Mouse (Mus musculus): ENCODE results near the gene Lmna. TPM values are rescaled to one million over a fixed set of nuclear protein-coding genes. Genes with fewer than 3 reads are reported as not detected.

Lmna gene
- total RNA-seq, 1 experiment = 121 TPM

- Histone ChIP-seq H3K4me1 (ENCODE audit: control insufficient read depth in 2 of 2, insufficient read depth in 2 of 2, low read length in 2 of 2, poor library complexity in 1 of 2) (peaks cover 11 to 40% of the 10 kb centered on the region in 2 experiments; a peak in 3 of 4 replicates), H3K9ac (ENCODE audit: insufficient read depth, low read depth, low read length, poor library complexity, severe bottlenecking) (no peak overlapping the region)
- in situ Hi-C loops (cut with MboI; ENCODE audit: low sequenced_read_pairs in 2 of 2, unreplicated experiment in 2 of 2) = no loop called here
Observed at GRCm38 (mm10) chr3:88514231-88515094, 4.7 kb upstream of the Lmna start.

GRCm38 (mm10) chr3:88513546-88514115 is 3.9 kb upstream of the Lmna start:
- no peak for DNase-seq (ENCODE audit: low read depth, low spot score)
- H3K36me3 ChIP-seq (ENCODE audit: control insufficient read depth, insufficient read depth, low read length, poor library complexity, severe bottlenecking) = no peaks in the 10 kb centered on the region
- no peak for TF ChIP-seq ZC3H11A (IDR thresholded peaks at IDR 0.05; ENCODE audit: borderline replicate concordance, low read depth, low read length)
- no peak for TF ChIP-seq HCFC1 (IDR thresholded peaks at IDR 0.05; ENCODE audit: borderline replicate concordance, insufficient read depth, low read length)
- TF ChIP-seq ZNF384 (IDR thresholded peaks at IDR 0.05; ENCODE audit: low read depth, low read length) = no peak
- no peak for TF ChIP-seq MAFK (IDR thresholded peaks at IDR 0.05; ENCODE audit: insufficient read depth, low read depth, low read length)
- no peak for TF ChIP-seq CHD2 (IDR thresholded peaks at IDR 0.05; ENCODE audit: low read depth, low read length)
- H3K9ac ChIP-seq (ENCODE audit: insufficient read depth, low read depth, low read length, poor library complexity, severe bottlenecking) = no peak overlapping the region
- no peak overlapping the region for H3K27ac ChIP-seq (ENCODE audit: insufficient read depth, low read depth, low read length, poor library complexity, severe bottlenecking)
- H3K4me1 ChIP-seq (ENCODE audit: control insufficient read depth in 2 of 2, insufficient read depth in 2 of 2, low read length in 2 of 2, poor library complexity in 1 of 2) = peaks cover 11 to 40% of the 10 kb centered on the region in 2 experiments; a peak in 3 of 4 replicates
- in situ Hi-C loops (cut with MboI; ENCODE audit: low sequenced_read_pairs in 2 of 2, unreplicated experiment in 2 of 2) = no loop called here
- no peaks in the 10 kb centered on the region for H3K9me3 ChIP-seq (ENCODE audit: control insufficient read depth, insufficient read depth, low read depth, low read length)
- H3K4me3 ChIP-seq (ENCODE audit: insufficient read depth in 1 of 2, low read depth in 1 of 2, low read length in 2 of 2, poor library complexity in 1 of 2, severe bottlenecking in 1 of 2) = no peak overlapping the region

More at GRCm38 (mm10) chr3:88514231-88515094, 4.7 kb upstream of the Lmna start:
- Histone ChIP-seq H3K27ac (ENCODE audit: insufficient read depth, low read depth, low read length, poor library complexity, severe bottlenecking) (no peak overlapping the region), H3K9me3 (ENCODE audit: control insufficient read depth, insufficient read depth, low read depth, low read length) (no peaks in the 10 kb centered on the region), H3K36me3 (ENCODE audit: control insufficient read depth, insufficient read depth, low read length, poor library complexity, severe bottlenecking) (no peaks in the 10 kb centered on the region), H3K4me3 (ENCODE audit: insufficient read depth in 1 of 2, low read depth in 1 of 2, low read length in 2 of 2, poor library complexity in 1 of 2, severe bottlenecking in 1 of 2) (no peak overlapping the region)
- TF ChIP-seq CHD2 (IDR thresholded peaks at IDR 0.05; ENCODE audit: low read depth, low read length) (no peak), ZC3H11A (IDR thresholded peaks at IDR 0.05; ENCODE audit: borderline replicate concordance, low read depth, low read length) (no peak), ZNF384 (IDR thresholded peaks at IDR 0.05; ENCODE audit: low read depth, low read length) (no peak), MAFK (IDR thresholded peaks at IDR 0.05; ENCODE audit: insufficient read depth, low read depth, low read length) (no peak), HCFC1 (IDR thresholded peaks at IDR 0.05; ENCODE audit: borderline replicate concordance, insufficient read depth, low read length) (no peak)
- no peak for DNase-seq (ENCODE audit: low read depth, low spot score)

GRCm38 (mm10) chr3:88512896-88513545 is 3.3 kb upstream of the Lmna start:
- DNase-seq (ENCODE audit: low read depth, low spot score) = no peak
- no peaks in the 10 kb centered on the region for H3K36me3 ChIP-seq (ENCODE audit: control insufficient read depth, insufficient read depth, low read length, poor library complexity, severe bottlenecking)
- no peak overlapping the region for H3K4me3 ChIP-seq (ENCODE audit: insufficient read depth in 1 of 2, low read depth in 1 of 2, low read length in 2 of 2, poor library complexity in 1 of 2, severe bottlenecking in 1 of 2)
- peaks cover 11 to 43% of the 10 kb centered on the region in 2 experiments; a peak in 3 of 4 replicates for H3K4me1 ChIP-seq (ENCODE audit: control insufficient read depth in 2 of 2, insufficient read depth in 2 of 2, low read length in 2 of 2, poor library complexity in 1 of 2)
- no peak overlapping the region; the same call in 1 of the 2 replicates for H3K27ac ChIP-seq (ENCODE audit: insufficient read depth, low read depth, low read length, poor library complexity, severe bottlenecking)
- TF ChIP-seq CHD2 (IDR thresholded peaks at IDR 0.05; ENCODE audit: low read depth, low read length) (no peak), ZNF384 (IDR thresholded peaks at IDR 0.05; ENCODE audit: low read depth, low read length) (no peak), MAFK (IDR thresholded peaks at IDR 0.05; ENCODE audit: insufficient read depth, low read depth, low read length) (no peak), HCFC1 (IDR thresholded peaks at IDR 0.05; ENCODE audit: borderline replicate concordance, insufficient read depth, low read length) (no peak), ZC3H11A (IDR thresholded peaks at IDR 0.05; ENCODE audit: borderline replicate concordance, low read depth, low read length) (no peak)
- in situ Hi-C loops (cut with MboI; ENCODE audit: low sequenced_read_pairs in 2 of 2, unreplicated experiment in 2 of 2) = no loop called here
- no peaks in the 10 kb centered on the region for H3K9me3 ChIP-seq (ENCODE audit: control insufficient read depth, insufficient read depth, low read depth, low read length)
- H3K9ac ChIP-seq (ENCODE audit: insufficient read depth, low read depth, low read length, poor library complexity, severe bottlenecking) = peak overlapping the region; percentile 23; the same call in 1 of the 2 replicates

GRCm38 (mm10) chr3:88512141-88512895 is 2.6 kb upstream of the Lmna start:
- Histone ChIP-seq H3K4me1 (ENCODE audit: control insufficient read depth in 2 of 2, insufficient read depth in 2 of 2, low read length in 2 of 2, poor library complexity in 1 of 2) (peaks cover 11 to 46% of the 10 kb centered on the region in 2 experiments; a peak in 3 of 4 replicates), H3K9me3 (ENCODE audit: control insufficient read depth, insufficient read depth, low read depth, low read length) (no peaks in the 10 kb centered on the region), H3K36me3 (ENCODE audit: control insufficient read depth, insufficient read depth, low read length, poor library complexity, severe bottlenecking) (no peaks in the 10 kb centered on the region), H3K4me3 (ENCODE audit: insufficient read depth in 1 of 2, low read depth in 1 of 2, low read length in 2 of 2, poor library complexity in 1 of 2, severe bottlenecking in 1 of 2) (no peak overlapping the region), H3K9ac (ENCODE audit: insufficient read depth, low read depth, low read length, poor library complexity, severe bottlenecking) (peak overlapping the region; percentile 26; the same call in 1 of the 2 replicates), H3K27ac (ENCODE audit: insufficient read depth, low read depth, low read length, poor library complexity, severe bottlenecking) (peak overlapping the region; percentile 58)
- no peak for DNase-seq (ENCODE audit: low read depth, low spot score)
- in situ Hi-C loops (cut with MboI; ENCODE audit: low sequenced_read_pairs in 2 of 2, unreplicated experiment in 2 of 2) = no loop called here
- TF ChIP-seq ZNF384 (IDR thresholded peaks at IDR 0.05; ENCODE audit: low read depth, low read length) (peak; percentile 97), MAFK (IDR thresholded peaks at IDR 0.05; ENCODE audit: insufficient read depth, low read depth, low read length) (no peak)
